Mouse (Mus musculus): ENCODE results near the gene Dnajb4. TPM values are rescaled to one million over a fixed set of nuclear protein-coding genes. Genes with fewer than 3 reads are reported as not detected.
"Not testable (repeated sequence)": the region's sequence is repeated elsewhere in the genome, so short reads cannot be mapped to it uniquely, and the experiment has no call there.

Dnajb4 gene
- total RNA-seq, 4 experiments from 2014 or later = 51.8 to 78.7 (median 62.1) TPM

GRCm38 (mm10) chr3:152149449-152149848, 60.7 kb downstream of the Dnajb4 start:
- no peak for DNase-seq (ENCODE audit: low spot score in 2 of 2)

- no peak for DNase-seq (ENCODE audit: low spot score in 2 of 2)
Observed at GRCm38 (mm10) chr3:152147085-152147831, 62.8 kb downstream of the Dnajb4 start.

- DNase-seq (ENCODE audit: low spot score in 2 of 2) = no peak
Observed at GRCm38 (mm10) chr3:152145186-152145585, 64.9 kb downstream of the Dnajb4 start.

GRCm38 (mm10) chr3:152142989-152143695, 67.0 kb downstream of the Dnajb4 start:
- DNase-seq (ENCODE audit: low spot score in 2 of 2) = no peak

- no peak for DNase-seq (ENCODE audit: low spot score in 2 of 2)
Observed at GRCm38 (mm10) chr3:152142146-152142545, 68.0 kb downstream of the Dnajb4 start.

- DNase-seq (ENCODE audit: low spot score in 2 of 2) = not testable (repeated sequence)
Observed at GRCm38 (mm10) chr3:152139308-152139707, 70.8 kb downstream of the Dnajb4 start.

- DNase-seq (ENCODE audit: low spot score in 2 of 2) = not testable (repeated sequence)
Observed at GRCm38 (mm10) chr3:152136106-152136505, 74.0 kb downstream of the Dnajb4 start.

- no peak for DNase-seq (ENCODE audit: low spot score in 2 of 2)
Observed at GRCm38 (mm10) chr3:152133621-152134020, 76.5 kb downstream of the Dnajb4 start.

- no peak for DNase-seq (ENCODE audit: low spot score in 2 of 2)
Observed at GRCm38 (mm10) chr3:152130963-152131362, 79.1 kb downstream of the Dnajb4 start.

GRCm38 (mm10) chr3:152129426-152129825, 80.7 kb downstream of the Dnajb4 start:
- not testable (repeated sequence) for DNase-seq (ENCODE audit: low spot score in 2 of 2)

- DNase-seq (ENCODE audit: low spot score in 2 of 2) = no peak
Observed at GRCm38 (mm10) chr3:152128631-152129030, 81.5 kb downstream of the Dnajb4 start.

Other genes with a start within 250 kb of the Dnajb4 start
- 1 to 10 TPM in 3 of 4 experiments, under 1 TPM in 1; 0.68 to 1.9 (median 1.5) TPM for gene Gipc2, start 44.1 kb downstream of the Dnajb4 start, total RNA-seq (2022)
- gene Fubp1, start 120 bp upstream of the Dnajb4 start, total RNA-seq (2022) = 100 to 1,000 TPM; 114 to 141 (median 131) TPM
- gene Nexn, start 56.0 kb upstream of the Dnajb4 start, total RNA-seq (2022) = 1 to 10 TPM in 2 of 4 experiments, under 1 TPM in 2; 0.65 to 2.9 (median 1.3) TPM
- gene Miga1, start 130.1 kb upstream of the Dnajb4 start, total RNA-seq (2022) = 10 to 100 TPM; 75.1 to 84.2 (median 76.2) TPM
- gene Usp33, start 136.2 kb upstream of the Dnajb4 start, total RNA-seq (2022) = 100 to 1,000 TPM; 110 to 141 (median 134) TPM
- gene Zzz3, start 185.2 kb upstream of the Dnajb4 start, total RNA-seq (2022) = 10 to 100 TPM; 45.9 to 51.5 (median 47.7) TPM

All from layer of hippocampus, adult 8-10 months (tissue).